Mouse (Mus musculus) telencephalon, adult 2 months (tissue): ENCODE results near the gene Lcat.

ENCODE experiments used
- DNase-seq: peaks from one replicate; pipeline ENCODE4 v3.0.0-alpha.2; 2011; ENCODE audit warnings: low read depth, low spot score

Gene Lcat

GRCm38 (mm10) chr8:105889756-105890465 is 53.3 kb downstream of the Lcat start:
- DNase-seq, result no peak
